Mouse (Mus musculus): ENCODE results near the gene Prdx5.

DNA sequence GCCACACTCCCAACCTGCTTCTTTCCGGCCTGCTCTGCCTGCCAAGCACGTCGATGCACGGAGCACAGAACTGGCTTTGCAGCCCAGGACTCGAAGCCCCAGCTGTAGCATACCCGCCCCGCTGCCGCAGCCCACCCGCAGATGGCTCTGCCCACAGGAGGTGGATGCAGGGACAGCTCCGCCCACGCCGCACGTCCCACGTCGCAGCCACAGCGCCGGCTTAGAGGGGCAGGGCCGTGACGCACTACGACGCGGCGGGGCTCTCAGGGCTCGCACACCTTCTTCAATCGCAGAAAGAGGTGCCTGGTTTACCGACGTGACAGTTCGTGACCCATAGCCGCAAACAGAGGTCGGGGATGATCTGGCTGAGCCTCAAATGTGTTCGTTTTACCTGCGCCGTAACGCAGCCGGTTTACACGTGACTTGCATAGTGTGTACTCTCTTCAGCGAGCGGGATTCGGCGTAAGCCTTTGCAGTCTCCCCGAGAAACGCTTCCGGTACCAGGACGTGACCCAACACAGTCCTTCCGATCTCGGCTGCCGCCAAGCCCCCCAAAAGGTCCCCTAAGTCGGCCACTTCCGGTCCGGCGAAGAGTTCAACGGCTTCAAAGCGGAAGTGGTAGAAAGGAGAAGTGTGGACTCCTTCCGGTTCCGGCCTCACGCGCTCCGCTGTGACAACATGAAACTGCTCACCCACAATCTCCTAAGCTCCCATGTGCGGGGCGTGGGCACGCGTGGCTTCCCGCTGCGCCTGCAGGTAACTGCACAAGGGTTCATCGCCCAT, at the start of gene Prdx5, which contains the start of gene Trmt112:
- TF ChIP-seq CTCF (IDR thresholded peaks at IDR 0.05; ENCODE audit: insufficient read depth, low read length) (no peak), POLR2A (IDR thresholded peaks at IDR 0.05; ENCODE audit: borderline replicate concordance, extremely low read depth, low read depth, low read length) (peak; percentile 86)
